Mouse (Mus musculus) brain, embryonic 14.5 days (tissue): Measurements from ENCODE around the gene Cog5. TPM values are rescaled to one million over a fixed set of nuclear protein-coding genes. Genes with fewer than 3 reads are reported as not detected.
A peak's percentile ranks its signal among the peaks of the same experiment; 100 is the strongest.

ENCODE experiments used
- DNase-seq: peaks from one replicate; pipeline ENCODE4 v3.0.0-alpha.2; 2011; ENCODE audit warnings: low read depth
- CTCF ChIP-seq: fragments of 200-500 bp; IDR thresholded peaks from 2 replicates; pipeline ENCODE4 v1.5.1; 2012; ENCODE audit warnings: inconsistent platforms, mild to moderate bottlenecking, moderate library complexity, borderline replicate concordance; ENCODE audit not compliant: insufficient read depth, insufficient read length; ENCODE audit errors: extremely low read depth
- POLR2A ChIP-seq: fragments of 200-500 bp; IDR thresholded peaks from 2 replicates; pipeline ENCODE4 v1.6.1; 2012; ENCODE audit warnings: mild to moderate bottlenecking, inconsistent platforms, borderline replicate concordance; ENCODE audit not compliant: poor library complexity, insufficient read depth, insufficient read length, severe bottlenecking; ENCODE audit errors: extremely low read depth
- polyA plus RNA-seq: library from polyadenylated mRNA; depleted of rRNA; stranded (reverse); fragments of >200 nt; gene quantifications from 2 replicates; pipeline ENCODE4 v1.2.3, GENCODE M21; 2012

Gene Cog5
- polyA plus RNA-seq, 1 experiment: 32.9 TPM

- TF ChIP-seq CTCF (no peak), POLR2A (no peak)
- DNase-seq: peak; percentile 80
These were observed 57.6 kb downstream of the Cog5 start for GRCm38 (mm10) chr12:31712233-31712632.

GRCm38 (mm10) chr12:31712727-31713126 is 58.1 kb downstream of the Cog5 start:
- TF ChIP-seq POLR2A (no peak), CTCF (no peak)
- DNase-seq: peak; percentile 52

GRCm38 (mm10) chr12:31713600-31713999 is 58.9 kb downstream of the Cog5 start, which contains the start of gene Gpr22:
TSS of gene Gpr22 (minus strand) at chr12:31713947.
- TF ChIP-seq POLR2A (peak; percentile 38; the same call in 1 of the 2 replicates), CTCF (no peak)

GRCm38 (mm10) chr12:31714070-31714469 is 59.4 kb downstream of the Cog5 start:
- no peak for DNase-seq
- TF ChIP-seq POLR2A (no peak), CTCF (no peak)

More at GRCm38 (mm10) chr12:31713600-31713999, 58.9 kb downstream of the Cog5 start, which contains the start of gene Gpr22:
- DNase-seq: peak; percentile 87

- no peak for DNase-seq
- TF ChIP-seq POLR2A: no peak
- peak; percentile 56; the same call in 1 of the 2 replicates for TF ChIP-seq CTCF
These were observed 65.1 kb downstream of the Cog5 start for GRCm38 (mm10) chr12:31719586-31720275.

- TF ChIP-seq POLR2A: no peak
- no peak for TF ChIP-seq CTCF
- DNase-seq: no peak
These were observed 69.9 kb downstream of the Cog5 start for GRCm38 (mm10) chr12:31724576-31724975.

GRCm38 (mm10) chr12:31725511-31726275 is 71.0 kb downstream of the Cog5 start:
- TF ChIP-seq CTCF: no peak
- no peak for TF ChIP-seq POLR2A
- DNase-seq: no peak

GRCm38 (mm10) chr12:31726707-31727106 is 72.0 kb downstream of the Cog5 start:
- DNase-seq: no peak
- no peak for TF ChIP-seq POLR2A
- TF ChIP-seq CTCF: no peak

- TF ChIP-seq CTCF (no peak), POLR2A (no peak)
- no peak for DNase-seq
These were observed 75.5 kb downstream of the Cog5 start for GRCm38 (mm10) chr12:31730126-31730525.

- no peak for DNase-seq
- TF ChIP-seq POLR2A (no peak), CTCF (no peak)
These were observed 79.9 kb downstream of the Cog5 start for GRCm38 (mm10) chr12:31734616-31735015.

- no peak for DNase-seq
- TF ChIP-seq CTCF (no peak), POLR2A (no peak)
These were observed 92.6 kb downstream of the Cog5 start for GRCm38 (mm10) chr12:31747301-31747700.

GRCm38 (mm10) chr12:31749846-31750245 is 95.2 kb downstream of the Cog5 start:
- DNase-seq: no peak
- TF ChIP-seq POLR2A (no peak), CTCF (no peak)

GRCm38 (mm10) chr12:31754465-31754864 is 99.8 kb downstream of the Cog5 start:
- DNase-seq: peak; percentile 43

More at GRCm38 (mm10) chr12:31754465-31754864, 99.8 kb downstream of the Cog5 start:
- no peak for TF ChIP-seq CTCF
- no peak for TF ChIP-seq POLR2A
